Mouse (Mus musculus) B cell, adult 2 months (primary cell): ENCODE data around the gene Ckmt1.
A peak's percentile ranks its signal among the peaks of the same experiment; 100 is the strongest.
"Not testable (repeated sequence)": the region's sequence is repeated elsewhere in the genome, so short reads cannot be mapped to it uniquely, and the experiment has no call there.

ENCODE experiments used
- DNase-seq, 2 experiments: peaks; one replicate each; pipeline ENCODE4 v3.0.0; 2022

Gene Ckmt1

GRCm38 (mm10) chr2:121357494-121357893 lies at the start of gene Ckmt1:
Gene Ckmt1, plus strand, starts transcription at chr2:121357714.
- DNase-seq, result no peak

- DNase-seq, result no peak
These were observed 48.5 kb upstream of the Ckmt1 start for GRCm38 (mm10) chr2:121308997-121309416.

- DNase-seq, result no peak
These were observed 41.2 kb upstream of the Ckmt1 start for GRCm38 (mm10) chr2:121316278-121316677.

GRCm38 (mm10) chr2:121323041-121323440 lies 34.5 kb upstream of the Ckmt1 start:
- DNase-seq, result no peak

- DNase-seq, result no peak
These were observed 33.6 kb upstream of the Ckmt1 start for GRCm38 (mm10) chr2:121323693-121324470.

- no peak for DNase-seq
These were observed 28.0 kb upstream of the Ckmt1 start for GRCm38 (mm10) chr2:121329492-121329891.

- peak; percentile 13 to 29 for DNase-seq
These were observed 18.5 kb upstream of the Ckmt1 start for GRCm38 (mm10) chr2:121339057-121339456.

GRCm38 (mm10) chr2:121353156-121353555 lies 4.4 kb upstream of the Ckmt1 start:
- no peak for DNase-seq

- peak in 1 of 2 experiments; percentile 6 for DNase-seq
These were observed 3.1 kb upstream of the Ckmt1 start for GRCm38 (mm10) chr2:121354378-121354777.

GRCm38 (mm10) chr2:121354820-121355592 lies 2.5 kb upstream of the Ckmt1 start, which contains the start of gene Ppip5k1:
Gene Ppip5k1, minus strand, starts transcription at chr2:121355396.
- DNase-seq, result peak; percentile 94 to 96

- DNase-seq, result no peak
These were observed 447 bp downstream of the Ckmt1 start for GRCm38 (mm10) chr2:121357961-121358360.

GRCm38 (mm10) chr2:121358381-121358780 lies 867 bp downstream of the Ckmt1 start:
- DNase-seq, result peak; percentile 70 to 72

GRCm38 (mm10) chr2:121359461-121359860 lies 1.9 kb downstream of the Ckmt1 start:
- no peak for DNase-seq

- no peak for DNase-seq
These were observed 6.1 kb downstream of the Ckmt1 start for GRCm38 (mm10) chr2:121363656-121364055.

- DNase-seq, result no peak
These were observed 11.3 kb downstream of the Ckmt1 start for GRCm38 (mm10) chr2:121368831-121369230.

- no peak for DNase-seq
These were observed 13.4 kb downstream of the Ckmt1 start for GRCm38 (mm10) chr2:121370921-121371320.

- DNase-seq, result no peak
These were observed 14.8 kb downstream of the Ckmt1 start for GRCm38 (mm10) chr2:121372266-121372665.

- DNase-seq, result no peak
These were observed 17.3 kb downstream of the Ckmt1 start for GRCm38 (mm10) chr2:121374766-121375165.

GRCm38 (mm10) chr2:121386961-121387575 lies 29.6 kb downstream of the Ckmt1 start, which contains the start of gene Strc:
Gene Strc, minus strand, starts transcription at chr2:121387168.
- DNase-seq, result not testable (repeated sequence)

GRCm38 (mm10) chr2:121396624-121397023 lies 39.1 kb downstream of the Ckmt1 start:
- DNase-seq, result peak; percentile 83 to 85

- DNase-seq, result no peak
These were observed 45.8 kb downstream of the Ckmt1 start for GRCm38 (mm10) chr2:121403296-121403695.

- peak; percentile 75 for DNase-seq
These were observed 50.6 kb downstream of the Ckmt1 start for GRCm38 (mm10) chr2:121408160-121408559.

GRCm38 (mm10) chr2:121412843-121413386 lies 55.4 kb downstream of the Ckmt1 start:
- DNase-seq, result no peak
